Mouse (Mus musculus) heart, embryonic 15.5 days (tissue): ENCODE results near the gene Vps33b. TPM values are rescaled to one million over a fixed set of nuclear protein-coding genes. Genes with fewer than 3 reads are reported as not detected.

ENCODE experiments used
- ATAC-seq: fragments of 200-750 bp; cut with Nextera tagmentation; replicated peaks from 2 replicates; pipeline ENCODE4 v1.8.0; 2017; ENCODE audit warnings: low read depth, moderate TSS enrichment; ENCODE audit not compliant: insufficient number of reproducible peaks, insufficient read depth, low FRiP score
- H3K27ac ChIP-seq: fragments of 300-500 bp; sonication (generic); 2 replicates; pipeline ENCODE4 v1.5.1; 2015; ENCODE audit warnings: mild to moderate bottlenecking, inconsistent platforms
- H3K27me3 ChIP-seq: fragments of 300-500 bp; sonication (generic); 2 replicates; pipeline ENCODE4 v1.6.1; 2015; ENCODE audit warnings: inconsistent platforms
- H3K36me3 ChIP-seq: fragments of 300-500 bp; sonication (generic); 2 replicates; pipeline ENCODE4 v1.6.1; 2015; ENCODE audit warnings: mild to moderate bottlenecking, inconsistent platforms
- H3K4me1 ChIP-seq: fragments of 300-500 bp; sonication (generic); replicated peaks from 2 replicates; pipeline ENCODE4 v1.6.1; 2015; ENCODE audit warnings: inconsistent platforms
- H3K4me2 ChIP-seq: fragments of 300-500 bp; sonication (generic); 2 replicates; pipeline ENCODE4 v1.6.1; 2015; ENCODE audit warnings: inconsistent platforms, mild to moderate bottlenecking, moderate library complexity
- H3K4me3 ChIP-seq: fragments of 300-500 bp; sonication (generic); 2 replicates; pipeline ENCODE4 v1.5.1; 2015; ENCODE audit warnings: mild to moderate bottlenecking, inconsistent platforms
- H3K9ac ChIP-seq: fragments of 300-500 bp; sonication (generic); 2 replicates; pipeline ENCODE4 v1.6.1; 2015; ENCODE audit warnings: mild to moderate bottlenecking, inconsistent platforms
- H3K9me3 ChIP-seq: fragments of 300-500 bp; sonication (generic); replicated peaks from 2 replicates; pipeline ENCODE4 v1.6.1; 2016; ENCODE audit warnings: inconsistent platforms
- WGBS: fragments of 180-500 bp; shearing (Covaris S2); methylation state at CpG from one replicate; pipeline ENCODE4 v1.1.7; 2015; ENCODE audit warnings: mixed read lengths; 5-methylcytosine and 5-hydroxymethylcytosine counted together
- polyA plus RNA-seq: library from polyadenylated mRNA; unstranded; fragments of >200 nt; fragmentation: Nextera tagmentation; extraction: Ambion mirVana; gene quantifications from 2 replicates; pipeline ENCODE4 v1.2.1, GENCODE M21; 2015

Gene Vps33b
- polyA plus RNA-seq, 1 experiment from 2014 or later, result 8.1 TPM

- H3K4me2 ChIP-seq, result peak within 1 kb of the TSS; percentile 80
- peak within 1 kb of the TSS; percentile 87 for H3K27ac ChIP-seq
- no peaks in the 10 kb centered on the region for H3K9me3 ChIP-seq
- ATAC-seq, result peak; percentile 98
- WGBS, result under 1% methylated on average over 48 of the region's 48 CpGs
- peak within 1 kb of the TSS; percentile 70 for H3K9ac ChIP-seq
- peak within 1 kb of the TSS; percentile 68 for H3K4me3 ChIP-seq
- no peaks in the 10 kb centered on the region; the same call in 1 of the 2 replicates for H3K36me3 ChIP-seq
- H3K27me3 ChIP-seq, result no peaks in the 10 kb centered on the region
- H3K4me1 ChIP-seq, result peaks cover 8% of the 10 kb centered on the region
Measured at GRCm38 (mm10) chr7:80246148-80246721, 23.2 kb upstream of the Vps33b start, which contains the start of gene Ttll13. Gene Ttll13 (plus strand): TSS chr7:80246376.

GRCm38 (mm10) chr7:80246859-80247258 is 22.6 kb upstream of the Vps33b start:
- H3K9ac ChIP-seq, result peak overlapping the region; percentile 70; the same call in 1 of the 2 replicates
- no peaks in the 10 kb centered on the region for H3K9me3 ChIP-seq
- H3K27ac ChIP-seq, result peak overlapping the region; percentile 87
- H3K4me1 ChIP-seq, result peaks cover 8% of the 10 kb centered on the region
- peak overlapping the region; percentile 80 for H3K4me2 ChIP-seq
- H3K36me3 ChIP-seq, result no peaks in the 10 kb centered on the region
- WGBS, result 24% methylated on average over 7 of the region's 7 CpGs
- no peaks in the 10 kb centered on the region for H3K27me3 ChIP-seq
- peak overlapping the region; percentile 68 for H3K4me3 ChIP-seq
- no peak for ATAC-seq

- Histone ChIP-seq H3K4me3 (no peak overlapping the region), H3K27me3 (peaks cover 8% of the 10 kb centered on the region; the same call in 1 of the 2 replicates), H3K4me2 (no peak overlapping the region), H3K27ac (no peak overlapping the region), H3K9me3 (no peaks in the 10 kb centered on the region), H3K36me3 (no peaks in the 10 kb centered on the region), H3K4me1 (no peaks in the 10 kb centered on the region), H3K9ac (no peak overlapping the region)
- ATAC-seq, result no peak
- WGBS, result 78% methylated on average over 7 of the region's 7 CpGs
Measured at GRCm38 (mm10) chr7:80252437-80252836, 17.0 kb upstream of the Vps33b start.

GRCm38 (mm10) chr7:80252886-80253285 is 16.6 kb upstream of the Vps33b start:
- Histone ChIP-seq H3K9ac (no peak overlapping the region), H3K4me2 (no peak overlapping the region), H3K27ac (no peak overlapping the region), H3K27me3 (peaks cover 8% of the 10 kb centered on the region; the same call in 1 of the 2 replicates), H3K4me3 (no peak overlapping the region), H3K9me3 (no peaks in the 10 kb centered on the region), H3K36me3 (no peaks in the 10 kb centered on the region), H3K4me1 (no peaks in the 10 kb centered on the region)
- 66% methylated on average over 11 of the region's 11 CpGs for WGBS
- no peak for ATAC-seq

- Histone ChIP-seq H3K27ac (no peak overlapping the region), H3K4me3 (no peak overlapping the region), H3K4me1 (peaks cover 5% of the 10 kb centered on the region; the same call in 1 of the 2 replicates), H3K4me2 (no peak overlapping the region), H3K27me3 (peaks cover 17% of the 10 kb centered on the region; the same call in 1 of the 2 replicates), H3K9me3 (no peaks in the 10 kb centered on the region), H3K9ac (no peak overlapping the region), H3K36me3 (no peaks in the 10 kb centered on the region)
- ATAC-seq, result no peak
- WGBS, result 67% methylated on average over 2 of the region's 2 CpGs
Measured at GRCm38 (mm10) chr7:80255981-80256380, 13.5 kb upstream of the Vps33b start.

- no peak overlapping the region for H3K27ac ChIP-seq
- H3K4me3 ChIP-seq, result no peak overlapping the region
- H3K27me3 ChIP-seq, result peaks cover 17% of the 10 kb centered on the region; the same call in 1 of the 2 replicates
- no peak overlapping the region for H3K9ac ChIP-seq
- peaks cover 13% of the 10 kb centered on the region for H3K4me1 ChIP-seq
- H3K36me3 ChIP-seq, result no peaks in the 10 kb centered on the region
- H3K9me3 ChIP-seq, result no peaks in the 10 kb centered on the region
- ATAC-seq, result no peak
- 64% methylated on average over 2 of the region's 2 CpGs for WGBS
- no peak overlapping the region for H3K4me2 ChIP-seq
Measured at GRCm38 (mm10) chr7:80257706-80258105, 11.7 kb upstream of the Vps33b start.

GRCm38 (mm10) chr7:80260625-80261371 is 8.7 kb upstream of the Vps33b start, which contains the start of gene Ngrn:
Gene Ngrn (plus strand): TSS chr7:80261215.
- H3K27me3 ChIP-seq, result peaks cover 14% of the 10 kb centered on the region; the same call in 1 of the 2 replicates
- H3K4me3 ChIP-seq, result peak within 1 kb of the TSS; percentile 83
- peaks cover 13% of the 10 kb centered on the region for H3K4me1 ChIP-seq
- peak within 1 kb of the TSS; percentile 81 for H3K4me2 ChIP-seq
- peak within 1 kb of the TSS; percentile 79 for H3K27ac ChIP-seq
- peak within 1 kb of the TSS; percentile 81 for H3K9ac ChIP-seq
- ATAC-seq, result peak; percentile 81
- no peaks in the 10 kb centered on the region for H3K9me3 ChIP-seq
- 24% methylated on average over 40 of the region's 40 CpGs for WGBS
- H3K36me3 ChIP-seq, result peaks cover 20% of the 10 kb centered on the region

GRCm38 (mm10) chr7:80261372-80261990 is 8.0 kb upstream of the Vps33b start:
- H3K4me1 ChIP-seq, result peaks cover 13% of the 10 kb centered on the region
- peak overlapping the region; percentile 83 for H3K4me3 ChIP-seq
- peaks cover 25% of the 10 kb centered on the region for H3K36me3 ChIP-seq
- no peaks in the 10 kb centered on the region for H3K9me3 ChIP-seq
- H3K27me3 ChIP-seq, result peaks cover 14% of the 10 kb centered on the region; the same call in 1 of the 2 replicates
- H3K4me2 ChIP-seq, result peak overlapping the region; percentile 81
- peak overlapping the region; percentile 79 for H3K27ac ChIP-seq
- H3K9ac ChIP-seq, result peak overlapping the region; percentile 81
- ATAC-seq, result peak; percentile 33; the same call in 1 of the 2 replicates
- WGBS, result 1% methylated on average over 32 of the region's 32 CpGs

- H3K9ac ChIP-seq, result no peak overlapping the region
- WGBS, result 89% methylated on average over 12 of the region's 12 CpGs
- H3K36me3 ChIP-seq, result peaks cover 30% of the 10 kb centered on the region
- H3K9me3 ChIP-seq, result no peaks in the 10 kb centered on the region
- no peak overlapping the region for H3K4me2 ChIP-seq
- H3K4me3 ChIP-seq, result no peak overlapping the region
- no peak for ATAC-seq
- H3K4me1 ChIP-seq, result peaks cover 22% of the 10 kb centered on the region
- H3K27me3 ChIP-seq, result no peaks in the 10 kb centered on the region
- no peak overlapping the region for H3K27ac ChIP-seq
Measured at GRCm38 (mm10) chr7:80264606-80265005, 4.8 kb upstream of the Vps33b start.

GRCm38 (mm10) chr7:80267764-80268163 is 1.7 kb upstream of the Vps33b start:
- H3K27me3 ChIP-seq, result no peaks in the 10 kb centered on the region
- no peak overlapping the region for H3K4me3 ChIP-seq
- no peaks in the 10 kb centered on the region for H3K9me3 ChIP-seq
- no peak overlapping the region for H3K27ac ChIP-seq
- peaks cover 21% of the 10 kb centered on the region for H3K4me1 ChIP-seq
- 72% methylated on average over 1 of the region's 1 CpGs for WGBS
- H3K9ac ChIP-seq, result no peak overlapping the region
- no peak for ATAC-seq
- peaks cover 30% of the 10 kb centered on the region for H3K36me3 ChIP-seq
- H3K4me2 ChIP-seq, result no peak overlapping the region

- peaks cover 4% of the 10 kb centered on the region for H3K9me3 ChIP-seq
- peak overlapping the region; percentile 75 for H3K4me3 ChIP-seq
- peaks cover 39% of the 10 kb centered on the region for H3K36me3 ChIP-seq
- peaks cover 21% of the 10 kb centered on the region for H3K4me1 ChIP-seq
- no peaks in the 10 kb centered on the region for H3K27me3 ChIP-seq
- H3K9ac ChIP-seq, result peak overlapping the region; percentile 75
- peak; percentile 62 for ATAC-seq
- peak overlapping the region; percentile 81 for H3K27ac ChIP-seq
- WGBS, result under 1% methylated on average over 23 of the region's 23 CpGs
- peak overlapping the region; percentile 84 for H3K4me2 ChIP-seq
Measured at GRCm38 (mm10) chr7:80269751-80270255, 354 bp downstream of the Vps33b start.
